Mouse (Mus musculus): Measurements from ENCODE around the gene Eif2ak1. TPM values are rescaled to one million over a fixed set of nuclear protein-coding genes. Genes with fewer than 3 reads are reported as not detected.

The Eif2ak1 gene
- polyA plus RNA-seq, 1 experiment from 2014 or later, result 47.5 TPM

GRCm38 (mm10) chr5:143819906-143820660 lies 2.5 kb downstream of the Eif2ak1 start:
- H3K4me3 ChIP-seq, result no peak overlapping the region
- H3K4me2 ChIP-seq (replicated peaks), result no peak overlapping the region
- H3K9me3 ChIP-seq, result no peaks in the 10 kb centered on the region
- H3K27ac ChIP-seq (replicated peaks), result no peak overlapping the region
- WGBS, result 81% methylated on average over 24 of the region's 24 CpGs
- H3K4me1 ChIP-seq, result peaks cover 13% of the 10 kb centered on the region
- H3K9ac ChIP-seq (replicated peaks), result no peak overlapping the region
- no peaks in the 10 kb centered on the region for H3K36me3 ChIP-seq
- no peak for ATAC-seq (replicated peaks)
- no peaks in the 10 kb centered on the region for H3K27me3 ChIP-seq

GRCm38 (mm10) chr5:143820820-143821219 lies 3.2 kb downstream of the Eif2ak1 start:
- H3K36me3 ChIP-seq, result no peaks in the 10 kb centered on the region
- no peak for ATAC-seq (replicated peaks)
- H3K27ac ChIP-seq (replicated peaks), result no peak overlapping the region
- no peak overlapping the region for H3K9ac ChIP-seq (replicated peaks)
- H3K9me3 ChIP-seq, result no peaks in the 10 kb centered on the region
- H3K4me3 ChIP-seq, result no peak overlapping the region
- no peak overlapping the region for H3K4me2 ChIP-seq (replicated peaks)
- no peaks in the 10 kb centered on the region for H3K27me3 ChIP-seq
- peaks cover 13% of the 10 kb centered on the region for H3K4me1 ChIP-seq
- WGBS, result 96% methylated on average over 5 of the region's 5 CpGs

GRCm38 (mm10) chr5:143871547-143872169 lies 54.1 kb downstream of the Eif2ak1 start:
- no peak overlapping the region for H3K4me2 ChIP-seq (replicated peaks)
- no peaks in the 10 kb centered on the region for H3K9me3 ChIP-seq
- no peak overlapping the region for H3K9ac ChIP-seq (replicated peaks)
- no peak for ATAC-seq (replicated peaks)
- 87% methylated on average over 11 of the region's 11 CpGs for WGBS
- H3K4me3 ChIP-seq, result no peak overlapping the region
- no peaks in the 10 kb centered on the region for H3K27me3 ChIP-seq
- H3K36me3 ChIP-seq, result peaks cover 45% of the 10 kb centered on the region
- H3K27ac ChIP-seq (replicated peaks), result no peak overlapping the region
- no peaks in the 10 kb centered on the region for H3K4me1 ChIP-seq

- Histone ChIP-seq H3K9ac (replicated peaks) (no peak overlapping the region), H3K27ac (replicated peaks) (no peak overlapping the region), H3K36me3 (peaks cover 68% of the 10 kb centered on the region), H3K9me3 (no peaks in the 10 kb centered on the region), H3K27me3 (no peaks in the 10 kb centered on the region), H3K4me1 (no peaks in the 10 kb centered on the region), H3K4me2 (replicated peaks) (no peak overlapping the region), H3K4me3 (no peak overlapping the region)
- WGBS, result 65% methylated on average over 4 of the region's 4 CpGs
- no peak for ATAC-seq (replicated peaks)
These were observed 57.0 kb downstream of the Eif2ak1 start for GRCm38 (mm10) chr5:143874571-143874970.

GRCm38 (mm10) chr5:143885274-143885673 lies 67.7 kb downstream of the Eif2ak1 start:
- H3K27me3 ChIP-seq, result no peaks in the 10 kb centered on the region
- no peaks in the 10 kb centered on the region for H3K4me1 ChIP-seq
- H3K4me3 ChIP-seq, result no peak overlapping the region
- ATAC-seq (replicated peaks), result no peak
- 96% methylated on average over 3 of the region's 3 CpGs for WGBS
- no peak overlapping the region for H3K4me2 ChIP-seq (replicated peaks)
- H3K9ac ChIP-seq (replicated peaks), result no peak overlapping the region
- H3K9me3 ChIP-seq, result no peaks in the 10 kb centered on the region
- peaks cover 93% of the 10 kb centered on the region for H3K36me3 ChIP-seq
- H3K27ac ChIP-seq (replicated peaks), result no peak overlapping the region

GRCm38 (mm10) chr5:143890741-143891140 lies 73.2 kb downstream of the Eif2ak1 start:
- Histone ChIP-seq H3K27ac (replicated peaks) (no peak overlapping the region), H3K27me3 (no peaks in the 10 kb centered on the region), H3K4me1 (no peaks in the 10 kb centered on the region), H3K4me2 (replicated peaks) (no peak overlapping the region), H3K4me3 (no peak overlapping the region), H3K9me3 (no peaks in the 10 kb centered on the region), H3K9ac (replicated peaks) (no peak overlapping the region), H3K36me3 (peaks cover 58% of the 10 kb centered on the region)
- ATAC-seq (replicated peaks), result no peak
- 89% methylated on average over 6 of the region's 6 CpGs for WGBS

GRCm38 (mm10) chr5:143892255-143892886 lies 74.8 kb downstream of the Eif2ak1 start:
- H3K27ac ChIP-seq (replicated peaks), result no peak overlapping the region
- 76% methylated on average over 9 of the region's 9 CpGs for WGBS
- peaks cover 45% of the 10 kb centered on the region for H3K36me3 ChIP-seq
- no peak for ATAC-seq (replicated peaks)
- no peak overlapping the region for H3K4me3 ChIP-seq
- H3K4me1 ChIP-seq, result no peaks in the 10 kb centered on the region
- H3K27me3 ChIP-seq, result no peaks in the 10 kb centered on the region
- H3K9ac ChIP-seq (replicated peaks), result no peak overlapping the region
- H3K4me2 ChIP-seq (replicated peaks), result no peak overlapping the region
- H3K9me3 ChIP-seq, result no peaks in the 10 kb centered on the region

- H3K4me1 ChIP-seq, result no peaks in the 10 kb centered on the region
- H3K36me3 ChIP-seq, result peaks cover 47% of the 10 kb centered on the region
- H3K9ac ChIP-seq (replicated peaks), result no peak overlapping the region
- no peaks in the 10 kb centered on the region for H3K27me3 ChIP-seq
- no peak overlapping the region for H3K4me3 ChIP-seq
- WGBS, result 80% methylated on average over 5 of the region's 5 CpGs
- ATAC-seq (replicated peaks), result no peak
- H3K4me2 ChIP-seq (replicated peaks), result no peak overlapping the region
- no peaks in the 10 kb centered on the region for H3K9me3 ChIP-seq
- no peak overlapping the region for H3K27ac ChIP-seq (replicated peaks)
These were observed 75.8 kb downstream of the Eif2ak1 start for GRCm38 (mm10) chr5:143893396-143893795.

GRCm38 (mm10) chr5:143897635-143898330 lies 80.2 kb downstream of the Eif2ak1 start, which contains the start of gene Ankrd61:
Ankrd61 (minus strand) TSS chr5:143897685.
- Histone ChIP-seq H3K9ac (replicated peaks) (no peak within 1 kb of the TSS), H3K9me3 (no peaks in the 10 kb centered on the region), H3K4me3 (no peak within 1 kb of the TSS), H3K36me3 (peaks cover 54% of the 10 kb centered on the region), H3K4me2 (replicated peaks) (no peak within 1 kb of the TSS), H3K27ac (replicated peaks) (no peak within 1 kb of the TSS), H3K4me1 (no peaks in the 10 kb centered on the region), H3K27me3 (no peaks in the 10 kb centered on the region)
- 88% methylated on average over 14 of the region's 14 CpGs for WGBS
- ATAC-seq (replicated peaks), result no peak

GRCm38 (mm10) chr5:143902111-143902510 lies 84.5 kb downstream of the Eif2ak1 start:
- Histone ChIP-seq H3K27ac (replicated peaks) (no peak overlapping the region), H3K4me3 (no peak overlapping the region), H3K9me3 (no peaks in the 10 kb centered on the region), H3K9ac (replicated peaks) (no peak overlapping the region), H3K4me1 (no peaks in the 10 kb centered on the region), H3K4me2 (replicated peaks) (no peak overlapping the region), H3K36me3 (peaks cover 78% of the 10 kb centered on the region), H3K27me3 (no peaks in the 10 kb centered on the region)
- 88% methylated on average over 3 of the region's 3 CpGs for WGBS
- ATAC-seq (replicated peaks), result no peak

- H3K27ac ChIP-seq (replicated peaks), result no peak overlapping the region
- H3K4me1 ChIP-seq, result peaks cover 10% of the 10 kb centered on the region
- H3K27me3 ChIP-seq, result no peaks in the 10 kb centered on the region
- WGBS, result 91% methylated on average over 4 of the region's 4 CpGs
- H3K9ac ChIP-seq (replicated peaks), result no peak overlapping the region
- no peak overlapping the region for H3K4me3 ChIP-seq
- no peak overlapping the region for H3K4me2 ChIP-seq (replicated peaks)
- H3K9me3 ChIP-seq, result no peaks in the 10 kb centered on the region
- ATAC-seq (replicated peaks), result no peak
- peaks cover 65% of the 10 kb centered on the region for H3K36me3 ChIP-seq
These were observed 86.2 kb downstream of the Eif2ak1 start for GRCm38 (mm10) chr5:143903813-143904212.

GRCm38 (mm10) chr5:143906429-143906828 lies 88.8 kb downstream of the Eif2ak1 start:
- Histone ChIP-seq H3K4me2 (replicated peaks) (no peak overlapping the region), H3K36me3 (peaks cover 41% of the 10 kb centered on the region), H3K9ac (replicated peaks) (no peak overlapping the region), H3K4me3 (no peak overlapping the region), H3K27ac (replicated peaks) (no peak overlapping the region), H3K4me1 (peaks cover 23% of the 10 kb centered on the region), H3K9me3 (no peaks in the 10 kb centered on the region), H3K27me3 (no peaks in the 10 kb centered on the region)
- WGBS, result 87% methylated on average over 8 of the region's 8 CpGs
- no peak for ATAC-seq (replicated peaks)
